Mouse (Mus musculus): Measurements from ENCODE around the gene Gnaq. TPM values are rescaled to one million over a fixed set of nuclear protein-coding genes. Genes with fewer than 3 reads are reported as not detected.

Gnaq gene
- polyA plus RNA-seq, 1 experiment from 2014 or later = 18.1 TPM

DNA sequence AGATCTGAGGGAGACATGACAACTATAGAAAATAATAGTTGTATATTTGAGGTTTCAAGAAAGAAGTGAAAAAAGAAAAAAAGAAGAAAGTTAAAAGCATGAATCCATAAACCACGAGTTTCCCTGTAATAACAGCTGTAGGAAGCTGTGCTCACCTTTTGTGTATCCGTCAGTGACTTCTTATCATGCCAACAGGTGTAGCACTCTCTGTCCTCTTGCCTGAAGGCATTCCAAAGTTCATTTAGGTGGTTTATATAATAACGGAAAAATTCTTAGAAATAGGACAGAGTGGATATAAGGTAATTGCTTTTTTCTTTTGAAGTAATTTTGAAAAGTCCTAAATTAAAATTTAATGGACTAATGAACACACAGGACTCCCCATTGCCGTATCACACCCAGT, 147.6 kb downstream of the Gnaq start:
- DNase-seq (ENCODE audit: low spot score) (no peak), ATAC-seq (ENCODE audit: low FRiP score, low TSS enrichment) (no peak)
- no peak overlapping the region for H3K27ac ChIP-seq (replicated peaks)
- H3K4me2 ChIP-seq (replicated peaks; ENCODE audit: low read depth) = no peak overlapping the region
- no peak for TF ChIP-seq EP300 (optimal IDR thresholded peaks at IDR 0.05)
- no peak for TF ChIP-seq CTCF (IDR thresholded peaks at IDR 0.05; ENCODE audit: low read depth)
- H3K27me3 ChIP-seq (ENCODE audit: control insufficient read depth, insufficient read depth, low read length) = no peaks in the 10 kb centered on the region
- no peak overlapping the region for H3K4me3 ChIP-seq (ENCODE audit: low read depth, low read length)
- no peak overlapping the region for H3K9ac ChIP-seq (ENCODE audit: low read length)
- H3K9me3 ChIP-seq (ENCODE audit: control insufficient read depth, low read length) = no peaks in the 10 kb centered on the region
- no peaks in the 10 kb centered on the region for H3K36me3 ChIP-seq (ENCODE audit: control insufficient read depth, insufficient read depth, low read length)
- 62% methylated on average over 4 of the region's 4 CpGs for WGBS
- H3K4me1 ChIP-seq (replicated peaks; ENCODE audit: control insufficient read depth, insufficient read depth) = 0 out of 2 replicates have a peak, but pooled peaks cover 2% of the 10 kb centered on the region

DNA sequence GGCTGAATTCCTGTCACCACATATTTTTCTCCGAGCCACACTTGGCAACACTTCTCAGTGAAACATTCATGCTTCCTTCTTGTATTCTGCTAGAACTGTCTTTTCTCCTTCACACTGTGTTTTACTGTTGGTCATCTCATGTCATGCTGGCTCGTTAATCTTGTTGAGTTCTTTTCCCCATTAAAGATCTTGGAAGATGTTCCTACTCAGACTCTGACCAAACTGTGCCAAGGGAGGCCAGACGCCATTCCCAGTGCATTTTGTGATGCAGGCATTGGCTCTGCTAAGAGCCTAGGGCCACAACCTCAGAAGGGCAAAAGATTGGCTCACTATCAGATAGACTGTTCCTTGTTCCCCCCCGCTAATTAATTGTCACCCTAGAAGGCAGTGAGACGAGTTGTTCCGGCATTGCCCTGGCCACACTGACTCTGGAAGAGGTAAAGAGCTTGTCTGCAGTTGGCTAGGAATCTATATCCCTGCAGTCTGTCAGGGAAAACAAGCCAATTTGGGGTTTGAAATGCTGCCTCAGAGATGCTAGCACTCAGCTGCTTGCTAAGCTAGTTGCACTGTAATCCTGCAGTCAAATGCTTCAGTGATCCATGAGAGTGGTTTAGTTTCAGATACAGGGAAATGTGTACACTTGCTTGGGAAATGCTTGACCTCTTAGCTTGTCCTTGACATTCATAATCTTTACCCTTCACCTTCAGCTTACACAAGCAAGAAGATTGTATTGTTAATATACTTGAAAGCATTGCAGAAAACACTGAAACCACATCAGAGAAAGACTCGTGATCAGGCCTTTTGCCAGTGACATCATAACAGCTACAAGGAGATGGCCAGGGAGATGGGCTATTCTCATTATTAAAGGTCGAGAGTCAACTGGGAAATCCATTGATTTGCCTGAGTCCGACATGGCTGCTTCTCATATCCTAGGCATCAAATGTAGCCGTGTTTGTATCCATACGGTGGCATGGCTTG, 152.7 kb downstream of the Gnaq start:
- peak overlapping the region; percentile 58 for H3K27ac ChIP-seq (replicated peaks)
- WGBS = 63% methylated on average over 11 of the region's 11 CpGs

GRCm38 (mm10) chr19:16286451-16287175, 154.0 kb downstream of the Gnaq start:
- H3K27me3 ChIP-seq (ENCODE audit: control insufficient read depth, insufficient read depth, low read length) = no peaks in the 10 kb centered on the region
- no peak overlapping the region for H3K4me3 ChIP-seq (ENCODE audit: low read depth, low read length)
- peak overlapping the region; percentile 53; the same call in 1 of the 2 replicates for H3K27ac ChIP-seq (replicated peaks)
- DNase-seq (ENCODE audit: low spot score) (no peak), ATAC-seq (ENCODE audit: low FRiP score, low TSS enrichment) (no peak; the same call in 1 of the 2 replicates)
- WGBS = 32% methylated on average over 10 of the region's 10 CpGs
- H3K9me3 ChIP-seq (ENCODE audit: control insufficient read depth, low read length) = no peaks in the 10 kb centered on the region
- peaks cover 5% of the 10 kb centered on the region; the same call in 1 of the 2 replicates for H3K4me1 ChIP-seq (replicated peaks; ENCODE audit: control insufficient read depth, insufficient read depth)
- H3K36me3 ChIP-seq (ENCODE audit: control insufficient read depth, insufficient read depth, low read length) = no peaks in the 10 kb centered on the region
- H3K9ac ChIP-seq (ENCODE audit: low read length) = no peak overlapping the region
- TF ChIP-seq EP300 (optimal IDR thresholded peaks at IDR 0.05) (no peak), CTCF (IDR thresholded peaks at IDR 0.05; ENCODE audit: low read depth) (no peak)
- H3K4me2 ChIP-seq (replicated peaks; ENCODE audit: low read depth) = no peak overlapping the region

More for the DNA sequence above, 152.7 kb downstream of the Gnaq start:
- Histone ChIP-seq H3K27me3 (ENCODE audit: control insufficient read depth, insufficient read depth, low read length) (no peaks in the 10 kb centered on the region), H3K4me2 (replicated peaks; ENCODE audit: low read depth) (no peak overlapping the region), H3K4me3 (ENCODE audit: low read depth, low read length) (no peak overlapping the region), H3K9me3 (ENCODE audit: control insufficient read depth, low read length) (no peaks in the 10 kb centered on the region), H3K4me1 (replicated peaks; ENCODE audit: control insufficient read depth, insufficient read depth) (peaks cover 5% of the 10 kb centered on the region; the same call in 1 of the 2 replicates), H3K9ac (ENCODE audit: low read length) (no peak overlapping the region), H3K36me3 (ENCODE audit: control insufficient read depth, insufficient read depth, low read length) (no peaks in the 10 kb centered on the region)
- no peak for ATAC-seq (ENCODE audit: low FRiP score, low TSS enrichment)
- TF ChIP-seq EP300 (optimal IDR thresholded peaks at IDR 0.05) = no peak
- no peak for TF ChIP-seq CTCF (IDR thresholded peaks at IDR 0.05; ENCODE audit: low read depth)
- DNase-seq (ENCODE audit: low spot score) = no peak

GRCm38 (mm10) chr19:16287307-16287706, 154.7 kb downstream of the Gnaq start:
- no peak for ATAC-seq (ENCODE audit: low FRiP score, low TSS enrichment)
- 65% methylated on average over 4 of the region's 4 CpGs for WGBS
- DNase-seq (ENCODE audit: low spot score) = no peak
- Histone ChIP-seq H3K27ac (replicated peaks) (no peak overlapping the region), H3K4me1 (replicated peaks; ENCODE audit: control insufficient read depth, insufficient read depth) (peaks cover 5% of the 10 kb centered on the region; the same call in 1 of the 2 replicates), H3K9ac (ENCODE audit: low read length) (no peak overlapping the region), H3K36me3 (ENCODE audit: control insufficient read depth, insufficient read depth, low read length) (no peaks in the 10 kb centered on the region), H3K27me3 (ENCODE audit: control insufficient read depth, insufficient read depth, low read length) (no peaks in the 10 kb centered on the region), H3K9me3 (ENCODE audit: control insufficient read depth, low read length) (no peaks in the 10 kb centered on the region), H3K4me2 (replicated peaks; ENCODE audit: low read depth) (no peak overlapping the region), H3K4me3 (ENCODE audit: low read depth, low read length) (no peak overlapping the region)
- TF ChIP-seq EP300 (optimal IDR thresholded peaks at IDR 0.05) (no peak), CTCF (IDR thresholded peaks at IDR 0.05; ENCODE audit: low read depth) (no peak)

DNA sequence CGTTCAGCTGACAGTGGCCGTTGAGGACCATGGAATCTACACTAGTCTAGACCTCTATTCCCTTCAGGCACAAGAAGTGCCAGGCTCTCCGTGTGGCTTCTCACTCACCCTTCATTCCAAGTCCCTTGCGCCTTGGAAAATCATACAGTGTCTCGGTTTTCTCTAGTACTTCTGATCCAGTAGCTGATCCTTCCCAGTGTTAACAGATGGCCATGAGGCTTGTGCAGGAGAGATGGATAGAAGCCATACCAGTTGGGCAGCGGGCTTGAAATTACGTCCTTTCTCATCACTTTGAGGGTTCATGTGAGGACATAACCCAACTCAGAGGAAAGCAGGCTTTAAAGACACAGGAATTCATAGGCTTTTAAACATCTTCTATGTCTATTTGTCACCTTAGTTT, 155.3 kb downstream of the Gnaq start:
- H3K9me3 ChIP-seq (ENCODE audit: control insufficient read depth, low read length) = no peaks in the 10 kb centered on the region
- H3K36me3 ChIP-seq (ENCODE audit: control insufficient read depth, insufficient read depth, low read length) = no peaks in the 10 kb centered on the region
- no peak for ATAC-seq (ENCODE audit: low FRiP score, low TSS enrichment)
- H3K4me3 ChIP-seq (ENCODE audit: low read depth, low read length) = no peak overlapping the region
- no peaks in the 10 kb centered on the region for H3K27me3 ChIP-seq (ENCODE audit: control insufficient read depth, insufficient read depth, low read length)
- H3K9ac ChIP-seq (ENCODE audit: low read length) = no peak overlapping the region
- WGBS = 91% methylated on average over 7 of the region's 7 CpGs
- DNase-seq (ENCODE audit: low spot score) = no peak
- TF ChIP-seq EP300 (optimal IDR thresholded peaks at IDR 0.05) = no peak
- TF ChIP-seq CTCF (IDR thresholded peaks at IDR 0.05; ENCODE audit: low read depth) = no peak
- H3K4me2 ChIP-seq (replicated peaks; ENCODE audit: low read depth) = no peak overlapping the region
- peaks cover 5% of the 10 kb centered on the region; the same call in 1 of the 2 replicates for H3K4me1 ChIP-seq (replicated peaks; ENCODE audit: control insufficient read depth, insufficient read depth)
- no peak overlapping the region for H3K27ac ChIP-seq (replicated peaks)
